ENCODE assay signal across 20 mouse cellular contexts in the genomic region with DNA sequence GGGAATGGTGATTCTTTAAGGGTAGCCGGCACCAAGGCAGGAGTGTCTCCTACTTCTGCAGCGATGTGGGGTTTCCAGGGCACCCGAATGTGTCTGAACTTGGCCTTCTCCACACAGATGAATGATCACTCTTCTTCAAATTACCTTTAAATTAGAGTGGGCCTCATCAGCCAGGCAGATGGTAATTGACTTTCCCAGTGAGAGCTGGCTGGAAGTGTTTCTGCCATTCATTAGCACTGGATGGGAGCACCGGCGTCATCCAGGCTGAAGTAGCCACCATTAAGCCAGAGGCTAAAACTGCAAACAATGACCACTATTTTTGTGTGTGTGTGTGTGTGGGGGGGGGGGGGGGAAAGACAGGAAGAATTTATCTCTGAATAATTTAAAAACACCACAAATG. TPM values are rescaled to one million over a fixed set of nuclear protein-coding genes. Genes with fewer than 3 reads are reported as not detected.
DNase-seq lines count a peak whose midpoint lies in the region; ATAC-seq and TF ChIP-seq lines count a peak whose summit lies in the region.
"Had no signal": no experiment of that assay in that cellular context is flagged by ENCODE, and none has a peak within 500 bp of the region (broad histone marks: within the 10 kb centered on the region; RNA-seq: fewer than 3 reads in every experiment).

No protein-coding gene starts in this region.

- H3K9ac ChIP-seq in forebrain, embryonic 14.5 days (ENCODE audit: low read length) = no peak overlapping the region
- no peak overlapping the region for H3K9ac ChIP-seq in hindbrain, postnatal 0 days (replicated peaks; ENCODE audit: low read length)
- H3K9ac ChIP-seq: embryonic facial prominence, embryonic 12.5 days; forebrain, embryonic 15.5 days; heart, embryonic 15.5 days had no signal

- WGBS in forebrain, embryonic 14.5 days = 52% methylated on average over 5 of the region's 5 CpGs
- WGBS in forebrain, embryonic 10.5 days = 74% methylated on average over 5 of the region's 5 CpGs
- 29% methylated on average over 5 of the region's 5 CpGs for WGBS in hindbrain, postnatal 0 days
- 55% methylated on average over 5 of the region's 5 CpGs for WGBS in kidney, adult 2 months

- intact Hi-C loops in left cerebral cortex, postnatal 4 days (cut with DNase I) = no loop called here

- no peak for ATAC-seq in forebrain, embryonic 14.5 days
- no peak for ATAC-seq in hindbrain, postnatal 0 days
- ATAC-seq: forebrain, embryonic 15.5 days had no signal

- no peak overlapping the region for H3K4me3 ChIP-seq in forebrain, embryonic 14.5 days (ENCODE audit: low read depth, low read length)
- H3K4me3 ChIP-seq in forebrain, embryonic 10.5 days = no peak overlapping the region
- no peak overlapping the region for H3K4me3 ChIP-seq in hindbrain, postnatal 0 days (ENCODE audit: low read length)
- H3K4me3 ChIP-seq in kidney, adult 2 months (ENCODE audit: insufficient read depth, low read depth, low read length) = no peak overlapping the region
- H3K4me3 ChIP-seq: embryonic facial prominence, embryonic 12.5 days; forebrain, embryonic 15.5 days; heart, adult 2 months; heart, embryonic 15.5 days had no signal

- no peaks in the 10 kb centered on the region for H3K27me3 ChIP-seq in forebrain, embryonic 14.5 days (replicated peaks; ENCODE audit: control insufficient read depth, insufficient read depth, low read length)
- H3K27me3 ChIP-seq in forebrain, embryonic 10.5 days (ENCODE audit: poor library complexity, severe bottlenecking) = no peaks in the 10 kb centered on the region
- H3K27me3 ChIP-seq in hindbrain, postnatal 0 days (ENCODE audit: insufficient read depth, low read length) = no peaks in the 10 kb centered on the region
- H3K27me3 ChIP-seq in kidney, adult 2 months (replicated peaks; ENCODE audit: control insufficient read depth, insufficient read depth, low read length) = no peaks in the 10 kb centered on the region
- H3K27me3 ChIP-seq: CH12.LX; embryonic facial prominence, embryonic 12.5 days; forebrain, embryonic 15.5 days; heart, embryonic 15.5 days had no signal

- no peak overlapping the region for H3K27ac ChIP-seq in forebrain, embryonic 14.5 days (ENCODE audit: low read depth, low read length)
- H3K27ac ChIP-seq in forebrain, embryonic 10.5 days = no peak overlapping the region
- no peak overlapping the region for H3K27ac ChIP-seq in hindbrain, postnatal 0 days
- H3K27ac ChIP-seq in kidney, adult 2 months (ENCODE audit: insufficient read depth, low read depth, low read length) = no peak overlapping the region
- H3K27ac ChIP-seq: embryonic facial prominence, embryonic 12.5 days; forebrain, embryonic 15.5 days; heart, adult 2 months; heart, embryonic 15.5 days had no signal

- H3K4me2 ChIP-seq in forebrain, embryonic 14.5 days (ENCODE audit: low read length) = no peak overlapping the region
- no peak overlapping the region for H3K4me2 ChIP-seq in hindbrain, postnatal 0 days (ENCODE audit: low read depth, low read length)
- H3K4me2 ChIP-seq: embryonic facial prominence, embryonic 12.5 days; forebrain, embryonic 15.5 days; heart, embryonic 11.5 days; heart, embryonic 15.5 days had no signal

- H3K4me1 ChIP-seq in forebrain, embryonic 14.5 days (ENCODE audit: control insufficient read depth, insufficient read depth, low read length) = peaks cover 19% of the 10 kb centered on the region
- peaks cover 31% of the 10 kb centered on the region for H3K4me1 ChIP-seq in forebrain, embryonic 10.5 days
- H3K4me1 ChIP-seq in hindbrain, postnatal 0 days (ENCODE audit: insufficient read depth, low read length) = peaks cover 12% of the 10 kb centered on the region
- H3K4me1 ChIP-seq in kidney, adult 2 months (ENCODE audit: control insufficient read depth, insufficient read depth, low read length) = no peaks in the 10 kb centered on the region

- TF ChIP-seq CTCF in brain, embryonic 14.5 days (IDR thresholded peaks at IDR 0.05; ENCODE audit: borderline replicate concordance, extremely low read depth, insufficient read depth, insufficient read length) = no peak
- TF ChIP-seq CTCF in hindbrain, postnatal 0 days (IDR thresholded peaks at IDR 0.05; ENCODE audit: low read depth) = no peak
- TF ChIP-seq CTCF in kidney, adult 2 months (conservative IDR thresholded peaks at IDR 0.05; ENCODE audit: insufficient read depth, insufficient read length, low read depth, low read length) = no peak

- H3K9me3 ChIP-seq in forebrain, embryonic 14.5 days (replicated peaks; ENCODE audit: control insufficient read depth, low read length) = no peaks in the 10 kb centered on the region
- H3K9me3 ChIP-seq in forebrain, embryonic 10.5 days = no peaks in the 10 kb centered on the region
- no peaks in the 10 kb centered on the region for H3K9me3 ChIP-seq in hindbrain, postnatal 0 days (ENCODE audit: low read length)
- H3K9me3 ChIP-seq: embryonic facial prominence, embryonic 12.5 days; forebrain, embryonic 15.5 days; heart, embryonic 15.5 days had no signal

- peak; percentile 44 for DNase-seq in forebrain, embryonic 14.5 days (ENCODE audit: low spot score)
- DNase-seq in forebrain, embryonic 10.5 days (ENCODE audit: extremely low spot score, low spot score) = no peak
- DNase-seq in left cerebral cortex, postnatal 4 days = peak; percentile 35
- DNase-seq in left cerebral cortex, adult 8-10 months (ENCODE audit: low spot score in 2 of 2) = no peak
- peak; percentile 71 for DNase-seq in brain, embryonic 14.5 days (ENCODE audit: low read depth)
- DNase-seq in hindbrain, postnatal 0 days (ENCODE audit: low spot score) = peak; percentile 64
- no peak for DNase-seq in kidney, adult 2 months
- DNase-seq: adrenal gland, adult 2 months; adrenal gland, postnatal 25 days; cerebellum, adult 2 months; cerebellum, postnatal 14 days; gastrocnemius, postnatal 14 days; heart, adult 2 months; heart, postnatal 14 days; kidney, adult 11 months had no signal

- TF ChIP-seq POLR2A in brain, embryonic 14.5 days (IDR thresholded peaks at IDR 0.05; ENCODE audit: borderline replicate concordance, extremely low read depth, insufficient read depth, insufficient read length, poor library complexity, severe bottlenecking) = no peak
- TF ChIP-seq POLR2A in kidney, adult 2 months (IDR thresholded peaks at IDR 0.05; ENCODE audit: low read depth, low read length) = no peak

- H3K36me3 ChIP-seq in forebrain, embryonic 14.5 days (ENCODE audit: control insufficient read depth, insufficient read depth, low read length) = no peaks in the 10 kb centered on the region
- H3K36me3 ChIP-seq in forebrain, embryonic 10.5 days (replicated peaks) = no peaks in the 10 kb centered on the region
- H3K36me3 ChIP-seq in hindbrain, postnatal 0 days (ENCODE audit: insufficient read depth, low read length) = no peaks in the 10 kb centered on the region
- no peaks in the 10 kb centered on the region for H3K36me3 ChIP-seq in kidney, adult 2 months (ENCODE audit: control insufficient read depth, insufficient read depth, low read length)
- H3K36me3 ChIP-seq: embryonic facial prominence, embryonic 12.5 days; forebrain, embryonic 15.5 days; heart, embryonic 15.5 days had no signal

RNA-seq across cellular contexts. Expression of a gene that starts 58.7 kb away (rescaled TPM):
- polyA plus RNA-seq in forebrain, embryonic 14.5 days (2014; fragmentation: Nextera tagmentation; extraction: Ambion mirVana) = 76.2 and 88.9 TPM in 2 replicates
- 43.8 and 44.3 TPM in 2 replicates for polyA plus RNA-seq in forebrain, embryonic 10.5 days (2016; fragmentation: Nextera tagmentation; extraction: Ambion mirVana)
- 10 to 100 TPM; 88.4 to 91.0 TPM for total RNA-seq in left cerebral cortex, postnatal 4 days (2021)
- 100 to 1,000 TPM; 216 to 240 (median 236) TPM for total RNA-seq in left cerebral cortex, adult 8-10 months (2022)
- 37.2 and 44.5 TPM in 2 replicates for polyA plus RNA-seq in brain, embryonic 14.5 days (2012; rRNA removed)
- 155 and 157 TPM in 2 replicates for total RNA-seq in hindbrain, postnatal 0 days (2014; rRNA removed)
- 108 and 115 TPM in 2 replicates for polyA plus RNA-seq in hindbrain, postnatal 0 days (2015; fragmentation: Nextera tagmentation; extraction: Ambion mirVana)
- polyA plus RNA-seq in kidney, adult 2 months (2012; rRNA removed) = 71.2 and 71.3 TPM in 2 replicates

Comparison
In these comparisons a context has a peak if more than half of its experiments do, and no peak if none do; other contexts are left out.
1. DNase-seq: peak in forebrain, embryonic 14.5 days (single experiment), left cerebral cortex, postnatal 4 days (single experiment), brain, embryonic 14.5 days (single experiment) and hindbrain, postnatal 0 days (single experiment); none in forebrain, embryonic 10.5 days (single experiment), left cerebral cortex, adult 8-10 months (0 of 2) and kidney, adult 2 months (single experiment).